Mouse (Mus musculus): Measurements from ENCODE around the gene Cga.
"Not testable (repeated sequence)": the region's sequence is repeated elsewhere in the genome, so short reads cannot be mapped to it uniquely, and the experiment has no call there.

Cga gene

GRCm38 (mm10) chr4:34889812-34890185, 3.8 kb upstream of the Cga start:
- DNase-seq (ENCODE audit: low spot score): peak; percentile 13

GRCm38 (mm10) chr4:34898497-34898896, 4.9 kb downstream of the Cga start:
- no peak for DNase-seq (ENCODE audit: low spot score)

GRCm38 (mm10) chr4:34899322-34899721, 5.7 kb downstream of the Cga start:
- DNase-seq (ENCODE audit: low spot score): no peak

- peak; percentile 50 for DNase-seq (ENCODE audit: low spot score)
These were observed 6.6 kb downstream of the Cga start for GRCm38 (mm10) chr4:34900155-34900554.

GRCm38 (mm10) chr4:34901166-34901565, 7.6 kb downstream of the Cga start:
- no peak for DNase-seq (ENCODE audit: low spot score)

- DNase-seq (ENCODE audit: low spot score): not testable (repeated sequence)
These were observed 8.0 kb downstream of the Cga start for GRCm38 (mm10) chr4:34901582-34901981.

- DNase-seq (ENCODE audit: low spot score): no peak
These were observed 11.8 kb downstream of the Cga start for GRCm38 (mm10) chr4:34905396-34905795.

- no peak for DNase-seq (ENCODE audit: low spot score)
These were observed 12.6 kb downstream of the Cga start for GRCm38 (mm10) chr4:34906151-34906550.

- DNase-seq (ENCODE audit: low spot score): no peak
These were observed 13.4 kb downstream of the Cga start for GRCm38 (mm10) chr4:34907026-34907425.

GRCm38 (mm10) chr4:34908127-34908526, 14.5 kb downstream of the Cga start:
- no peak for DNase-seq (ENCODE audit: low spot score)

- DNase-seq (ENCODE audit: low spot score): no peak
These were observed 17.8 kb downstream of the Cga start for GRCm38 (mm10) chr4:34911401-34911800.

GRCm38 (mm10) chr4:34912171-34912570, 18.6 kb downstream of the Cga start:
- no peak for DNase-seq (ENCODE audit: low spot score)

- DNase-seq (ENCODE audit: low spot score): no peak
These were observed 23.8 kb downstream of the Cga start for GRCm38 (mm10) chr4:34917400-34917799.

GRCm38 (mm10) chr4:34922177-34922870, 28.7 kb downstream of the Cga start:
- DNase-seq (ENCODE audit: low spot score): peak; percentile 58

GRCm38 (mm10) chr4:34928386-34928785, 34.8 kb downstream of the Cga start:
- not testable (repeated sequence) for DNase-seq (ENCODE audit: low spot score)

GRCm38 (mm10) chr4:34941046-34941445, 47.5 kb downstream of the Cga start:
- DNase-seq (ENCODE audit: low spot score): no peak

GRCm38 (mm10) chr4:34947181-34947580, 53.6 kb downstream of the Cga start:
- no peak for DNase-seq (ENCODE audit: low spot score)

- DNase-seq (ENCODE audit: low spot score): no peak
These were observed 60.1 kb downstream of the Cga start for GRCm38 (mm10) chr4:34953716-34954115.

Data from MN1 (cell line).